Mouse (Mus musculus): ENCODE results near the gene Rundc3a. TPM values are rescaled to one million over a fixed set of nuclear protein-coding genes. Genes with fewer than 3 reads are reported as not detected.

Gene Rundc3a
- polyA plus RNA-seq, 1 experiment, result 10.3 TPM

- TF ChIP-seq E2F4 (IDR thresholded peaks at IDR 0.05; ENCODE audit: insufficient read depth), result no peak
- no peak for TF ChIP-seq POLR2A (IDR thresholded peaks at IDR 0.05; ENCODE audit: insufficient read length, low read depth)
- no peak for TF ChIP-seq MAX (IDR thresholded peaks at IDR 0.05; ENCODE audit: low read depth)
- TF ChIP-seq MYOG (IDR thresholded peaks at IDR 0.05; ENCODE audit: control insufficient read depth in 1 of 3, insufficient read depth in 1 of 3, insufficient read length in 2 of 3, low read depth in 2 of 3), result no peak
- TF ChIP-seq TCF12 (IDR thresholded peaks at IDR 0.05; ENCODE audit: insufficient read depth, poor library complexity, severe bottlenecking), result no peak
- no peak for TF ChIP-seq SRF (IDR thresholded peaks at IDR 0.05; ENCODE audit: control insufficient read depth, insufficient read length, low read depth)
- TF ChIP-seq REST (IDR thresholded peaks at IDR 0.05; ENCODE audit: insufficient read depth, insufficient read length), result no peak
- Histone ChIP-seq H3K4me3 (no peak overlapping the region), H3K27me3 (ENCODE audit: control insufficient read depth, insufficient read depth, insufficient read length) (peaks cover 10% of the 10 kb centered on the region), H3K79me2 (ENCODE audit: control insufficient read depth, insufficient read depth) (no peaks in the 10 kb centered on the region), H3K4me2 (ENCODE audit: low read depth) (no peak overlapping the region), H3ac (ENCODE audit: control insufficient read depth, insufficient read length) (no peak overlapping the region), H3K36me3 (ENCODE audit: control insufficient read depth, insufficient read depth) (no peaks in the 10 kb centered on the region)
Observed at GRCm38 (mm10) chr11:102425555-102426316, 32.5 kb downstream of the Rundc3a start.

GRCm38 (mm10) chr11:102428981-102429540 is 35.9 kb downstream of the Rundc3a start:
- no peak overlapping the region for H3ac ChIP-seq (ENCODE audit: control insufficient read depth, insufficient read length)
- H3K79me2 ChIP-seq (ENCODE audit: control insufficient read depth, insufficient read depth), result no peaks in the 10 kb centered on the region
- H3K4me2 ChIP-seq (ENCODE audit: low read depth), result peak overlapping the region; percentile 86
- no peaks in the 10 kb centered on the region for H3K36me3 ChIP-seq (ENCODE audit: control insufficient read depth, insufficient read depth)
- no peak for TF ChIP-seq USF1 (IDR thresholded peaks at IDR 0.05; ENCODE audit: low read depth)
- TF ChIP-seq CEBPB (IDR thresholded peaks at IDR 0.05; ENCODE audit: insufficient read depth, poor library complexity, severe bottlenecking), result no peak
- TF ChIP-seq TCF3 (IDR thresholded peaks at IDR 0.05; ENCODE audit: insufficient read length, low read depth), result no peak
- TF ChIP-seq POLR2A (IDR thresholded peaks at IDR 0.05; ENCODE audit: insufficient read length, low read depth), result no peak
- TF ChIP-seq MYOD1 (IDR thresholded peaks at IDR 0.05; ENCODE audit: control insufficient read depth in 1 of 3, insufficient read length in 2 of 3, low read depth in 2 of 3), result no peak
- TF ChIP-seq TCF12 (IDR thresholded peaks at IDR 0.05; ENCODE audit: insufficient read depth, poor library complexity, severe bottlenecking), result no peak
- no peak for TF ChIP-seq MAX (IDR thresholded peaks at IDR 0.05; ENCODE audit: low read depth)
- TF ChIP-seq SRF (IDR thresholded peaks at IDR 0.05; ENCODE audit: control insufficient read depth, insufficient read length, low read depth), result no peak
- TF ChIP-seq POLR2AphosphoS2 (IDR thresholded peaks at IDR 0.05; ENCODE audit: insufficient read length, low read depth), result no peak
- no peak for TF ChIP-seq MYOG (IDR thresholded peaks at IDR 0.05; ENCODE audit: control insufficient read depth in 1 of 3, insufficient read depth in 1 of 3, insufficient read length in 2 of 3, low read depth in 2 of 3)
- TF ChIP-seq REST (IDR thresholded peaks at IDR 0.05; ENCODE audit: insufficient read depth, insufficient read length), result no peak
- no peak for TF ChIP-seq E2F4 (IDR thresholded peaks at IDR 0.05; ENCODE audit: insufficient read depth)
- no peaks in the 10 kb centered on the region for H3K27me3 ChIP-seq (ENCODE audit: control insufficient read depth, insufficient read depth, insufficient read length)
- no peak overlapping the region for H3K4me3 ChIP-seq

GRCm38 (mm10) chr11:102429551-102429950 is 36.3 kb downstream of the Rundc3a start:
- H3ac ChIP-seq (ENCODE audit: control insufficient read depth, insufficient read length), result no peak overlapping the region
- no peaks in the 10 kb centered on the region for H3K27me3 ChIP-seq (ENCODE audit: control insufficient read depth, insufficient read depth, insufficient read length)
- peak overlapping the region; percentile 86 for H3K4me2 ChIP-seq (ENCODE audit: low read depth)
- peak overlapping the region; percentile 93 for H3K4me3 ChIP-seq
- no peaks in the 10 kb centered on the region for H3K79me2 ChIP-seq (ENCODE audit: control insufficient read depth, insufficient read depth)
- H3K36me3 ChIP-seq (ENCODE audit: control insufficient read depth, insufficient read depth), result peaks cover under 1% of the 10 kb centered on the region
- TF ChIP-seq E2F4 (IDR thresholded peaks at IDR 0.05; ENCODE audit: insufficient read depth), result no peak
- TF ChIP-seq TCF3 (IDR thresholded peaks at IDR 0.05; ENCODE audit: insufficient read length, low read depth), result no peak
- TF ChIP-seq POLR2A (IDR thresholded peaks at IDR 0.05; ENCODE audit: insufficient read length, low read depth), result no peak
- no peak for TF ChIP-seq MYOG (IDR thresholded peaks at IDR 0.05; ENCODE audit: control insufficient read depth in 1 of 3, insufficient read depth in 1 of 3, insufficient read length in 2 of 3, low read depth in 2 of 3)
- no peak for TF ChIP-seq USF1 (IDR thresholded peaks at IDR 0.05; ENCODE audit: low read depth)
- no peak for TF ChIP-seq REST (IDR thresholded peaks at IDR 0.05; ENCODE audit: insufficient read depth, insufficient read length)
- TF ChIP-seq SRF (IDR thresholded peaks at IDR 0.05; ENCODE audit: control insufficient read depth, insufficient read length, low read depth), result no peak
- no peak for TF ChIP-seq POLR2AphosphoS2 (IDR thresholded peaks at IDR 0.05; ENCODE audit: insufficient read length, low read depth)
- TF ChIP-seq MAX (IDR thresholded peaks at IDR 0.05; ENCODE audit: low read depth), result no peak
- no peak for TF ChIP-seq MYOD1 (IDR thresholded peaks at IDR 0.05; ENCODE audit: control insufficient read depth in 1 of 3, insufficient read length in 2 of 3, low read depth in 2 of 3)
- TF ChIP-seq CEBPB (IDR thresholded peaks at IDR 0.05; ENCODE audit: insufficient read depth, poor library complexity, severe bottlenecking), result no peak
- TF ChIP-seq TCF12 (IDR thresholded peaks at IDR 0.05; ENCODE audit: insufficient read depth, poor library complexity, severe bottlenecking), result no peak

GRCm38 (mm10) chr11:102430121-102431017 is 37.2 kb downstream of the Rundc3a start, which contains the start of gene Grn:
Gene Grn, plus strand, starts transcription at chr11:102430315.
- H3K79me2 ChIP-seq (ENCODE audit: control insufficient read depth, insufficient read depth), result no peaks in the 10 kb centered on the region
- no peak within 1 kb of the TSS for H3ac ChIP-seq (ENCODE audit: control insufficient read depth, insufficient read length)
- no peaks in the 10 kb centered on the region for H3K27me3 ChIP-seq (ENCODE audit: control insufficient read depth, insufficient read depth, insufficient read length)
- H3K4me3 ChIP-seq, result peak within 1 kb of the TSS; percentile 93
- peaks cover 4% of the 10 kb centered on the region for H3K36me3 ChIP-seq (ENCODE audit: control insufficient read depth, insufficient read depth)
- TF ChIP-seq MYOG (IDR thresholded peaks at IDR 0.05; ENCODE audit: control insufficient read depth in 1 of 3, insufficient read depth in 1 of 3, insufficient read length in 2 of 3, low read depth in 2 of 3), result no peak
- peak; percentile 74 for TF ChIP-seq POLR2AphosphoS2 (IDR thresholded peaks at IDR 0.05; ENCODE audit: insufficient read length, low read depth)
- peak; percentile 58 for TF ChIP-seq POLR2A (IDR thresholded peaks at IDR 0.05; ENCODE audit: insufficient read length, low read depth)
- peak; percentile 41 for TF ChIP-seq MAX (IDR thresholded peaks at IDR 0.05; ENCODE audit: low read depth)
- TF ChIP-seq USF1 (IDR thresholded peaks at IDR 0.05; ENCODE audit: low read depth), result peak; percentile 99
- peak; percentile 51 for TF ChIP-seq E2F4 (IDR thresholded peaks at IDR 0.05; ENCODE audit: insufficient read depth)
- TF ChIP-seq MYOD1 (IDR thresholded peaks at IDR 0.05; ENCODE audit: control insufficient read depth in 1 of 3, insufficient read length in 2 of 3, low read depth in 2 of 3), result no peak
- H3K4me2 ChIP-seq (ENCODE audit: low read depth), result peak within 1 kb of the TSS; percentile 86

All from myocyte (in vitro differentiated cells).